Mouse (Mus musculus) kidney, adult 10 weeks (tissue): ENCODE results near the gene Elmo2. TPM values are rescaled to one million over a fixed set of nuclear protein-coding genes. Genes with fewer than 3 reads are reported as not detected.

Experiments used
- polyA plus RNA-seq: library from polyadenylated mRNA; stranded (reverse); fragments of 350-450 nt; fragmentation: Illumina TruSeq; extraction: RNeasy Lipid Tissue Mini Kit (QIAGEN cat#74804); gene quantifications from one replicate; pipeline ENCODE4 v1.2.3, GENCODE M21; 2014; ENCODE audit warnings: low read depth, low replicate concordance

Gene Elmo2
- polyA plus RNA-seq: 6.0 TPM

GRCm38 (mm10) chr2:165326304-165327190 lies at the start of gene Elmo2:
Elmo2 (minus strand) TSS chr2:165326479.

GRCm38 (mm10) chr2:165368496-165368895 lies 42.2 kb upstream of the Elmo2 start, which contains the start of gene Zfp663:
Zfp663 (minus strand) TSS chr2:165368729.

DNA sequence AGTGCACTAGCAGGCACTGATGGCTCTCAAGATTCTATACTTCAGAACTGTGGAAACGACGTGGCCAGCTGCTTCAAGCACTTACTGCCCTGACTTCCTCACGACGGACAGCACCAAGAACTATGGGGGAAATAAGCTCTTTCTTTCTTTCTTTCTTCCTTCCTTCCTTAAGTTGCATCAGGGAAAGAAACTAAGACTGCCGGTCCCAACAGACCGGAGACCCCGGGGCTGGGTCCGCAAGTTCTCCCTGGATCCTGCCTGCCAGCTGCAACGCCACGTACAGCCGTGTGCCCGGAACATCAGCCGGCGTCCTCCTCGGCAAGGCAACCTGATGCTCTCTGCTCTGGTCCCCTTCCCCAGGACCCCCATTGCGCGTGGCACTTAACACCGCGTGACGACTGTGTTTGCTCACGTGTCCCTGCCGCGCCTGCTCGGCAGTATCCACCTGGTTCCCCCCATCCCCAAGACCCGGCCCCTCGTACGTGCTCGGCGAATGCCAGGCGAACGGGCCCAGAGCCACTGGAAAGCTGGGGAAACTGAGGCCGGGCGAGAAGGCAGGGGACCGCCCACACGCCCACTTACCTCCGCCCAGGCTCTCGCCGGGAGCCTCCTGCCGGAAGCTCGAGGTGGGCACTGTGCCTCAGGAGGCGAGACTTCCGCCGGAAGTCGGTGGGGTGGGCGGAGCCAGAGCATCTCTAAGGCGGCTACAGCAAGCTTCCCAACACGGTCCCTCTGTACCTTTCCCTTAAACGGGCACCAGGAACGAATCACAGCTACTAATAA lies 38.9 kb downstream of the Elmo2 start, which contains the start of gene Slc35c2:
TSS of gene Slc35c2 (minus strand) at position 668 of the 783 bp plus-strand sequence.

Other genes starting within 250 kb of the Elmo2 start
- gene 1700025C18Rik, start 235.7 kb downstream of the Elmo2 start, polyA plus RNA-seq: not detected
- gene Cdh22, start 91.6 kb downstream of the Elmo2 start, polyA plus RNA-seq: not detected
- 2.9 TPM for gene Slc35c2, start 38.6 kb downstream of the Elmo2 start, polyA plus RNA-seq
- gene Zfp663, start 42.2 kb upstream of the Elmo2 start, polyA plus RNA-seq: not detected
- gene Zfp334, start 61.8 kb upstream of the Elmo2 start, polyA plus RNA-seq: 1.4 TPM
- not detected for gene Ocstamp, start 73.9 kb upstream of the Elmo2 start, polyA plus RNA-seq
- gene Slc13a3, start 146.8 kb upstream of the Elmo2 start, polyA plus RNA-seq: 25.1 TPM
- 2.5 TPM for gene Trp53rka, start 166.8 kb upstream of the Elmo2 start, polyA plus RNA-seq
- gene Slc2a10, start 177.3 kb upstream of the Elmo2 start, polyA plus RNA-seq: 0.32 TPM